Mouse (Mus musculus): ENCODE results near the gene Slc5a2. TPM values are rescaled to one million over a fixed set of nuclear protein-coding genes. Genes with fewer than 3 reads are reported as not detected.

Slc5a2 gene
- total and polyA plus RNA-seq, 3 experiments: 0.21 TPM; not detected in 2

GRCm38 (mm10) chr7:128314491-128314890 lies 49.0 kb downstream of the Slc5a2 start:
- no peak overlapping the region for H3K4me2 ChIP-seq (ENCODE audit: insufficient read depth, low read depth, poor library complexity, severe bottlenecking)
- H3K79me2 ChIP-seq (replicated peaks; ENCODE audit: control insufficient read depth, extremely low read depth, insufficient read depth, poor library complexity, severe bottlenecking): no peaks in the 10 kb centered on the region
- peaks cover 29% of the 10 kb centered on the region for H3K27me3 ChIP-seq (replicated peaks)
- no peak for DNase-seq (ENCODE audit: extremely low read depth)
- peaks cover 0 to 6% of the 10 kb centered on the region in 2 experiments; a peak in 1 of 4 replicates for H3K4me1 ChIP-seq (ENCODE audit: control insufficient read depth in 1 of 2, insufficient read depth in 2 of 2)
- TF ChIP-seq USF1 (IDR thresholded peaks at IDR 0.05; ENCODE audit: low read depth, low read length) (no peak), MXI1 (IDR thresholded peaks at IDR 0.05; ENCODE audit: low read depth, low read length) (no peak), CTCF (conservative IDR thresholded peaks at IDR 0.05 in 1 of 2, IDR thresholded peaks at IDR 0.05 in 1 of 2; ENCODE audit: low read depth in 2 of 2, low read length in 2 of 2) (no peak), SMC3 (IDR thresholded peaks at IDR 0.05; ENCODE audit: low read depth, low read length) (no peak), ETS1 (conservative IDR thresholded peaks at IDR 0.05; ENCODE audit: low read depth, low read length) (no peak), MEF2A (IDR thresholded peaks at IDR 0.05; ENCODE audit: borderline replicate concordance, low read depth, low read length) (no peak), CHD1 (IDR thresholded peaks at IDR 0.05; ENCODE audit: low read depth, low read length) (no peak), UBTF (IDR thresholded peaks at IDR 0.05; ENCODE audit: low read depth, low read length) (no peak), MAZ (IDR thresholded peaks at IDR 0.05; ENCODE audit: low read depth, low read length) (no peak), ZC3H11A (IDR thresholded peaks at IDR 0.05; ENCODE audit: low read depth, low read length) (no peak), EP300 (IDR thresholded peaks at IDR 0.05; ENCODE audit: low read length) (no peak), POLR2A (IDR thresholded peaks at IDR 0.05; ENCODE audit: low read depth, low read length) (no peak), TCF12 (IDR thresholded peaks at IDR 0.05; ENCODE audit: low read depth, low read length) (no peak), ELF1 (IDR thresholded peaks at IDR 0.05; ENCODE audit: low read depth, low read length) (no peak), NRF1 (IDR thresholded peaks at IDR 0.05; ENCODE audit: low read depth, low read length) (no peak), HCFC1 (IDR thresholded peaks at IDR 0.05; ENCODE audit: low read depth, low read length) (no peak), PAX5 (IDR thresholded peaks at IDR 0.05; ENCODE audit: low read length) (no peak), RAD21 (IDR thresholded peaks at IDR 0.05; ENCODE audit: low read depth, low read length) (no peak), E2F4 (IDR thresholded peaks at IDR 0.05; ENCODE audit: insufficient replicate concordance, low read depth, low read length) (no peak), MAX (IDR thresholded peaks at IDR 0.05; ENCODE audit: low read length) (no peak)
- H3K4me3 ChIP-seq (replicated peaks in 1 of 3; ENCODE audit: low read depth in 2 of 3, low read length in 2 of 3, poor library complexity in 1 of 3): no peak overlapping the region
- H3K36me3 ChIP-seq (replicated peaks in 1 of 2; ENCODE audit: control insufficient read depth in 1 of 2, insufficient read depth in 1 of 2, low read length in 1 of 2): no peaks in the 10 kb centered on the region
- no peaks in the 10 kb centered on the region for H3K9me3 ChIP-seq (replicated peaks; ENCODE audit: low read length)
- no peak overlapping the region for H3K9ac ChIP-seq (ENCODE audit: insufficient read depth, low read depth)
- in situ Hi-C loops (cut with MboI; ENCODE audit: low pct_ligation_motif_present, low pct_unique_long_range_greater_than_20kb, low sequenced_read_pairs) (no loop called here), dilution Hi-C loops (cut with MboI; ENCODE audit: extremely low pct_ligation_motif_present, extremely low pct_unique_long_range_greater_than_20kb, low sequenced_read_pairs) (no loop called here)
- no peak overlapping the region for H3K27ac ChIP-seq (ENCODE audit: insufficient read depth, low read depth)

GRCm38 (mm10) chr7:128317011-128317410 lies 51.6 kb downstream of the Slc5a2 start:
- Histone ChIP-seq H3K4me3 (replicated peaks in 1 of 3; ENCODE audit: low read depth in 2 of 3, low read length in 2 of 3, poor library complexity in 1 of 3) (no peak overlapping the region), H3K4me2 (ENCODE audit: insufficient read depth, low read depth, poor library complexity, severe bottlenecking) (no peak overlapping the region), H3K27me3 (replicated peaks) (peaks cover 18% of the 10 kb centered on the region), H3K27ac (ENCODE audit: insufficient read depth, low read depth) (no peak overlapping the region), H3K4me1 (ENCODE audit: control insufficient read depth in 1 of 2, insufficient read depth in 2 of 2) (peaks cover 3 to 20% of the 10 kb centered on the region in 2 experiments; a peak in 2 of 4 replicates), H3K9me3 (replicated peaks; ENCODE audit: low read length) (no peaks in the 10 kb centered on the region), H3K9ac (ENCODE audit: insufficient read depth, low read depth) (no peak overlapping the region), H3K36me3 (replicated peaks in 1 of 2; ENCODE audit: control insufficient read depth in 1 of 2, insufficient read depth in 1 of 2, low read length in 1 of 2) (no peaks in the 10 kb centered on the region), H3K79me2 (replicated peaks; ENCODE audit: control insufficient read depth, extremely low read depth, insufficient read depth, poor library complexity, severe bottlenecking) (no peaks in the 10 kb centered on the region)
- dilution Hi-C loops (cut with MboI; ENCODE audit: extremely low pct_ligation_motif_present, extremely low pct_unique_long_range_greater_than_20kb, low sequenced_read_pairs): no loop called here
- in situ Hi-C loops (cut with MboI; ENCODE audit: low pct_ligation_motif_present, low pct_unique_long_range_greater_than_20kb, low sequenced_read_pairs): no loop called here
- DNase-seq (ENCODE audit: extremely low read depth): no peak
- TF ChIP-seq HCFC1 (IDR thresholded peaks at IDR 0.05; ENCODE audit: low read depth, low read length) (no peak), KAT2A (IDR thresholded peaks at IDR 0.05; ENCODE audit: insufficient replicate concordance, low read length) (no peak)
